Comparison of ENCODE assay signal across 9 mouse cellular contexts in genomic region chr12:26145085-26145714, GRCm38 (mm10).
DNase-seq lines count a peak whose midpoint lies in the region; ATAC-seq lines count a peak whose summit lies in the region.
"Had no signal": no experiment of that assay in that cellular context is flagged by ENCODE, and none has a peak within 500 bp of the region (broad histone marks: within the 10 kb centered on the region; RNA-seq: fewer than 3 reads in every experiment).

No protein-coding gene starts in this region.

- DNase-seq in cerebellum, adult 11 months, result peak; percentile 13
- DNase-seq in cerebellum, postnatal 4 days (ENCODE audit: low spot score in 2 of 2), result no peak
- DNase-seq in left cerebral cortex, postnatal 4 days, result peak; percentile 29
- DNase-seq in left cerebral cortex, adult 9 months (ENCODE audit: low spot score in 2 of 2), result no peak
- peak; percentile 27 to 29 for DNase-seq in cerebellum, adult 18-20 months
- DNase-seq in gastrocnemius, postnatal 10 days, result no peak
- no peak for DNase-seq in embryo, embryonic 10.5 days (ENCODE audit: low spot score)
- DNase-seq: thymus, postnatal 36 days had no signal

- intact Hi-C loops in left cerebral cortex, postnatal 4 days (cut with DNase I), result no loop called here

- peak; percentile 70 for ATAC-seq in inflammation-experienced regulatory T-cells, adult 6 months

Comparison
In these comparisons a context has a peak if more than half of its experiments do, and no peak if none do; other contexts are left out.
1. DNase-seq: peak in cerebellum, adult 11 months (single experiment), left cerebral cortex, postnatal 4 days (single experiment) and cerebellum, adult 18-20 months (2 of 2); none in cerebellum, postnatal 4 days (0 of 2), left cerebral cortex, adult 9 months (0 of 2), gastrocnemius, postnatal 10 days (single experiment) and embryo, embryonic 10.5 days (single experiment).